Mouse (Mus musculus) olfactory bulb, adult 2 months (tissue): ENCODE measurements at regions not wholly inside any gene's neighbourhood (a gene's known extent, or its start where the extent isn't known, plus 50 kb on each side); places are given as distances from the start of the nearest gene placed in this dataset.

Experiments
- H3K27ac ChIP-seq: fragments of 200-500 bp; 2 replicates; pipeline ENCODE4 v1.5.1; 2012; ENCODE audit warnings: low read depth, low read length; ENCODE audit not compliant: insufficient read depth
- H3K4me1 ChIP-seq: fragments of 200-500 bp; 2 replicates; pipeline ENCODE4 v1.6.1; 2012; ENCODE audit warnings: low read length; ENCODE audit not compliant: control insufficient read depth, insufficient read depth
- H3K4me3 ChIP-seq: fragments of 200-500 bp; 2 replicates; pipeline ENCODE4 v1.5.1; 2012; ENCODE audit warnings: mild to moderate bottlenecking, low read depth, low read length, moderate library complexity; ENCODE audit not compliant: insufficient read depth
- CTCF ChIP-seq: fragments of 200-500 bp; IDR thresholded peaks from 2 replicates; pipeline ENCODE4 v1.5.1; 2012; ENCODE audit warnings: low read depth, mild to moderate bottlenecking, low read length, moderate library complexity; ENCODE audit not compliant: insufficient read depth
- POLR2A ChIP-seq: fragments of 200-500 bp; IDR thresholded peaks from 2 replicates; pipeline ENCODE4 v1.6.1; 2012; ENCODE audit warnings: mild to moderate bottlenecking, low read depth, low read length, moderate library complexity; ENCODE audit not compliant: insufficient read depth
- WGBS: fragments of 180-500 bp; shearing (Covaris S2); methylation state at CpG from one replicate; pipeline ENCODE4 v1.1.7; 2018; 5-methylcytosine and 5-hydroxymethylcytosine counted together

GRCm38 (mm10) chr13:102637059-102637458 lies 56.3 kb upstream of the Cd180 start:
- WGBS: 10% methylated on average over 5 of the region's 5 CpGs
- TF ChIP-seq POLR2A (no peak), CTCF (no peak)
- Histone ChIP-seq H3K27ac (no peak overlapping the region), H3K4me3 (no peak overlapping the region), H3K4me1 (no peaks in the 10 kb centered on the region)

GRCm38 (mm10) chr13:102639651-102640050 lies 53.7 kb upstream of the Cd180 start:
- H3K27ac ChIP-seq: no peak overlapping the region
- H3K4me1 ChIP-seq: peaks cover 2% of the 10 kb centered on the region; the same call in 1 of the 2 replicates
- H3K4me3 ChIP-seq: no peak overlapping the region
- TF ChIP-seq CTCF: no peak
- no peak for TF ChIP-seq POLR2A
- 94% methylated on average over 9 of the region's 9 CpGs for WGBS

GRCm38 (mm10) chr13:102640171-102640570 lies 53.2 kb upstream of the Cd180 start:
- WGBS: 77% methylated on average over 3 of the region's 3 CpGs

More at GRCm38 (mm10) chr13:102640171-102640570, 53.2 kb upstream of the Cd180 start:
- no peak for TF ChIP-seq CTCF
- TF ChIP-seq POLR2A: no peak
- peaks cover 3% of the 10 kb centered on the region for H3K4me1 ChIP-seq
- no peak overlapping the region for H3K27ac ChIP-seq
- H3K4me3 ChIP-seq: no peak overlapping the region
